Mouse (Mus musculus) lung, embryonic 16.5 days (tissue): ENCODE measurements around the gene Msantd2. TPM values are rescaled to one million over a fixed set of nuclear protein-coding genes. Genes with fewer than 3 reads are reported as not detected.

Source experiments
- ATAC-seq: fragments of 200-750 bp; cut with Nextera tagmentation; 2 replicates; pipeline ENCODE4 v1.8.0; 2017; ENCODE audit warnings: low read depth, mild to moderate bottlenecking, moderate library complexity
- H3K27ac ChIP-seq: fragments of 300-500 bp; sonication (generic); 2 replicates; pipeline ENCODE4 v1.5.1; 2014; ENCODE audit warnings: mild to moderate bottlenecking, control low read depth, low read length
- H3K27me3 ChIP-seq: fragments of 300-500 bp; sonication (generic); 2 replicates; pipeline ENCODE4 v1.6.1; 2014; ENCODE audit warnings: low read depth, low read length, mixed read lengths; ENCODE audit not compliant: control insufficient read depth, insufficient read depth
- H3K36me3 ChIP-seq: fragments of 300-500 bp; sonication (generic); 2 replicates; pipeline ENCODE4 v1.6.1; 2014; ENCODE audit warnings: low read length; ENCODE audit not compliant: control insufficient read depth, insufficient read depth
- H3K4me1 ChIP-seq: fragments of 300-500 bp; sonication (generic); replicated peaks from 2 replicates; pipeline ENCODE4 v1.6.1; 2014; ENCODE audit warnings: low read length, mixed read lengths; ENCODE audit not compliant: control insufficient read depth, insufficient read depth
- H3K4me2 ChIP-seq: fragments of 300-500 bp; sonication (generic); 2 replicates; pipeline ENCODE4 v1.6.1; 2014; ENCODE audit warnings: low read depth, low read length, control low read depth
- H3K4me3 ChIP-seq: fragments of 300-500 bp; sonication (generic); 2 replicates; pipeline ENCODE4 v1.5.1; 2014; ENCODE audit warnings: mild to moderate bottlenecking, low read length, control low read depth
- H3K9ac ChIP-seq: fragments of 300-500 bp; sonication (generic); 2 replicates; pipeline ENCODE4 v1.6.1; 2014; ENCODE audit warnings: low read length, control low read depth
- H3K9me3 ChIP-seq: fragments of 300-500 bp; sonication (generic); 2 replicates; pipeline ENCODE4 v1.6.1; 2016; ENCODE audit warnings: low read length; ENCODE audit not compliant: control insufficient read depth
- WGBS: fragments of 180-500 bp; shearing (Covaris S2); extraction: QIAGEN DNeasy Blood & Tissue Kit; methylation state at CpG from one replicate; pipeline ENCODE4 v1.1.7; 2014; 5-methylcytosine and 5-hydroxymethylcytosine counted together
- polyA plus RNA-seq: library from polyadenylated mRNA; unstranded; fragments of >200 nt; fragmentation: Nextera tagmentation; extraction: Ambion mirVana; gene quantifications from 2 replicates; pipeline ENCODE4 v1.2.1, GENCODE M21; 2015

Gene Msantd2
- polyA plus RNA-seq, 1 experiment from 2014 or later: 22.0 TPM

- Histone ChIP-seq H3K9ac (no peak overlapping the region), H3K27ac (0 out of 2 replicates have a peak overlapping the region, but pooled peaks have one; percentile 43), H3K4me1 (peaks cover 14% of the 10 kb centered on the region), H3K4me2 (no peak overlapping the region), H3K9me3 (no peaks in the 10 kb centered on the region), H3K36me3 (no peaks in the 10 kb centered on the region), H3K4me3 (no peak overlapping the region), H3K27me3 (no peaks in the 10 kb centered on the region)
- 29% methylated on average over 3 of the region's 3 CpGs for WGBS
- peak; percentile 93 for ATAC-seq
These were observed 6.6 kb downstream of the Msantd2 start for GRCm38 (mm10) chr9:37495761-37496160.

- peak overlapping the region; percentile 64 for H3K27ac ChIP-seq
- peak; percentile 72 for ATAC-seq
These were observed 7.2 kb downstream of the Msantd2 start for GRCm38 (mm10) chr9:37496325-37496724.

GRCm38 (mm10) chr9:37500201-37500600 is 11.1 kb downstream of the Msantd2 start:
- WGBS: 87% methylated on average over 3 of the region's 3 CpGs

More at GRCm38 (mm10) chr9:37496325-37496724, 7.2 kb downstream of the Msantd2 start:
- Histone ChIP-seq H3K4me2 (no peak overlapping the region), H3K9ac (no peak overlapping the region), H3K4me1 (peaks cover 11% of the 10 kb centered on the region), H3K9me3 (no peaks in the 10 kb centered on the region), H3K4me3 (no peak overlapping the region), H3K36me3 (no peaks in the 10 kb centered on the region), H3K27me3 (no peaks in the 10 kb centered on the region)

GRCm38 (mm10) chr9:37501170-37501569 is 12.1 kb downstream of the Msantd2 start:
- Histone ChIP-seq H3K4me3 (no peak overlapping the region), H3K27ac (no peak overlapping the region), H3K9ac (no peak overlapping the region), H3K27me3 (no peaks in the 10 kb centered on the region), H3K4me1 (peaks cover 8% of the 10 kb centered on the region), H3K4me2 (no peak overlapping the region), H3K9me3 (no peaks in the 10 kb centered on the region), H3K36me3 (0 out of 2 replicates have a peak, but pooled peaks cover 2% of the 10 kb centered on the region)
- WGBS: 92% methylated on average over 1 of the region's 1 CpGs
- no peak for ATAC-seq

More at GRCm38 (mm10) chr9:37500201-37500600, 11.1 kb downstream of the Msantd2 start:
- no peak overlapping the region for H3K27ac ChIP-seq
- no peaks in the 10 kb centered on the region for H3K27me3 ChIP-seq
- H3K4me1 ChIP-seq: peaks cover 8% of the 10 kb centered on the region
- H3K9me3 ChIP-seq: no peaks in the 10 kb centered on the region
- H3K9ac ChIP-seq: no peak overlapping the region
- ATAC-seq: no peak
- H3K4me3 ChIP-seq: no peak overlapping the region
- H3K4me2 ChIP-seq: no peak overlapping the region
- H3K36me3 ChIP-seq: 0 out of 2 replicates have a peak, but pooled peaks cover 2% of the 10 kb centered on the region

GRCm38 (mm10) chr9:37504348-37504747 is 15.2 kb downstream of the Msantd2 start:
- H3K4me3 ChIP-seq: no peak overlapping the region
- 0 out of 2 replicates have a peak, but pooled peaks cover 2% of the 10 kb centered on the region for H3K36me3 ChIP-seq
- H3K9ac ChIP-seq: no peak overlapping the region
- no peak for ATAC-seq
- no peak overlapping the region for H3K4me2 ChIP-seq
- no peaks in the 10 kb centered on the region for H3K9me3 ChIP-seq
- no peak overlapping the region for H3K27ac ChIP-seq
- no peaks in the 10 kb centered on the region; the same call in 1 of the 2 replicates for H3K4me1 ChIP-seq
- no peaks in the 10 kb centered on the region for H3K27me3 ChIP-seq

- H3K27me3 ChIP-seq: no peaks in the 10 kb centered on the region
- H3K27ac ChIP-seq: no peak overlapping the region
- no peak for ATAC-seq
- 41% methylated on average over 1 of the region's 1 CpGs for WGBS
- no peak overlapping the region for H3K9ac ChIP-seq
- no peaks in the 10 kb centered on the region for H3K9me3 ChIP-seq
- H3K4me2 ChIP-seq: no peak overlapping the region
- no peaks in the 10 kb centered on the region; the same call in 1 of the 2 replicates for H3K4me1 ChIP-seq
- H3K4me3 ChIP-seq: no peak overlapping the region
- 0 out of 2 replicates have a peak, but pooled peaks cover 2% of the 10 kb centered on the region for H3K36me3 ChIP-seq
These were observed 16.9 kb downstream of the Msantd2 start for GRCm38 (mm10) chr9:37506023-37506422.

- Histone ChIP-seq H3K27me3 (no peaks in the 10 kb centered on the region), H3K9me3 (no peaks in the 10 kb centered on the region), H3K4me2 (no peak overlapping the region), H3K4me3 (no peak overlapping the region), H3K4me1 (no peaks in the 10 kb centered on the region; the same call in 1 of the 2 replicates), H3K27ac (no peak overlapping the region), H3K9ac (no peak overlapping the region), H3K36me3 (no peaks in the 10 kb centered on the region)
- WGBS: 86% methylated on average over 2 of the region's 2 CpGs
- no peak for ATAC-seq
These were observed 23.0 kb downstream of the Msantd2 start for GRCm38 (mm10) chr9:37512097-37512496.

GRCm38 (mm10) chr9:37514456-37514855 is 25.3 kb downstream of the Msantd2 start:
- ATAC-seq: no peak
- no peak overlapping the region for H3K9ac ChIP-seq
- H3K4me3 ChIP-seq: no peak overlapping the region
- no peaks in the 10 kb centered on the region for H3K9me3 ChIP-seq
- H3K27me3 ChIP-seq: no peaks in the 10 kb centered on the region
- H3K4me2 ChIP-seq: no peak overlapping the region
- H3K27ac ChIP-seq: no peak overlapping the region
- no peaks in the 10 kb centered on the region; the same call in 1 of the 2 replicates for H3K4me1 ChIP-seq
- H3K36me3 ChIP-seq: no peaks in the 10 kb centered on the region
- WGBS: 57% methylated on average over 3 of the region's 3 CpGs

- WGBS: 82% methylated on average over 1 of the region's 1 CpGs
- Histone ChIP-seq H3K4me2 (no peak overlapping the region), H3K4me1 (no peaks in the 10 kb centered on the region; the same call in 1 of the 2 replicates), H3K36me3 (0 out of 2 replicates have a peak, but pooled peaks cover 2% of the 10 kb centered on the region), H3K9ac (no peak overlapping the region), H3K9me3 (no peaks in the 10 kb centered on the region), H3K4me3 (no peak overlapping the region), H3K27ac (no peak overlapping the region), H3K27me3 (no peaks in the 10 kb centered on the region)
- no peak for ATAC-seq
These were observed 28.3 kb downstream of the Msantd2 start for GRCm38 (mm10) chr9:37517467-37517866.

GRCm38 (mm10) chr9:37518991-37519390 is 29.9 kb downstream of the Msantd2 start:
- H3K4me2 ChIP-seq: no peak overlapping the region
- H3K4me3 ChIP-seq: no peak overlapping the region
- H3K27ac ChIP-seq: no peak overlapping the region
- no peak overlapping the region for H3K9ac ChIP-seq
- ATAC-seq: no peak
- no peaks in the 10 kb centered on the region for H3K4me1 ChIP-seq
- WGBS: 94% methylated on average over 8 of the region's 8 CpGs
- H3K36me3 ChIP-seq: peaks cover 11% of the 10 kb centered on the region
- no peaks in the 10 kb centered on the region for H3K9me3 ChIP-seq
- H3K27me3 ChIP-seq: no peaks in the 10 kb centered on the region
